Mouse (Mus musculus) gastrocnemius, adult 8-10 months (tissue): ENCODE measurements at regions not wholly inside any gene's neighbourhood (a gene's known extent, or its start where the extent isn't known, plus 50 kb on each side); places are given as distances from the start of the nearest gene placed in this dataset.

ENCODE experiments used
- DNase-seq, 2 experiments: peaks; one replicate each; pipeline ENCODE4 v3.0.0; 2022; ENCODE audit warnings: low spot score in 2 of 2

DNA sequence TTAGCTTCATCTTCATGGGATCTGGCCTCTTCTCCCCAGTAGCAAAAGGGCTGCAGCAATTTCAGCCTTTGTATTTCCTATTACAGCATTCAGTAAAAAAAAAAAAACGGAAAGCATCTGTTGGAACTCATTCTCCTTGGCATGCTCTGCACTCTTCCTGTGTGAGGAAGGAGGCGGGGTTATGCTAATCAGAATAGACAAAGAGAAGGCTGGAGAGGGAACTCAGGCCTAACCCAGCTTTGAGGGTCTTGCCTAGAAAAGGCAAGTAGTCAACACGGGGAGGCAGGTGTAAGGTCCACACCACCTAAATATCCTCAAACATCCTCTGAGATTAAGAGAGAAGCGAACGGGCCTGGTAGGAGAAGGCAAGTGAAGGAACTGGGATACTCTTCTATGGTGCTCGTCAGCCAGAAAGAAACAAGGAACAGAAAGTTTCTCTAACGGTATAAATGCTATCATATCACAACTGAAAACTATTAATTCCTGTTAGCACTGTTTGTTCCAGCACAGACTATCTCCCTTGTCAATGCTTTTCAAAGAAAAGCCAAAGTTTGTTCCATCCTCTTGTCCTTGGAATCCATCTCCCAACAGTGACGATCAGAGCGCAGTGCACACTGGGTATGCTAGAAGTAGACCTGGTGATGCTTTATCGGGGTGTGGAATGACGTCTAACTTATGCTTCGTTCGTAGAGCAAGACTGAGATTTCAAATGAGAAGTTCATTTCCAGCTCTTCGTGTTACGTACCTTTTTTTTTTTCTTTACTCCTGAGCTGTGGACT, 98.9 kb downstream of the Kctd12 start:
- no peak for DNase-seq

DNA sequence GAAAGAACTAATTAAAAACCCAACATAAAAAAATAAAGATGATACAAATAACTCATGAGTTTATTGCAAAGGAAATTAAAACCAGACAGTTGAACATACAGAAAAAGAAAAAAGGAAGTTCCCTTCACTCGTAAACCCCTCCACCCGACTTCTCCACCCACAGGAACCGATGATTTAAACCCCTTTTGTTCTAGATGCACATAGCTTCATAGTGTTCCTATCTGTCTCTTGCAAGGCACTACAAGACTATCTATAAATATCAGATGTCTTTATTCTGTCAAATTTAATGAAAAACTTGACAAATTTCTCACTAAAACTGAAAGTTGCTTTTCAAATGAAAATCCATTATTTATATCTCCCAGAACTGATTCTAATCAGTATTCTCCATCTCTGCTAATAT, 100.2 kb downstream of the Kctd12 start:
- no peak for DNase-seq

DNA sequence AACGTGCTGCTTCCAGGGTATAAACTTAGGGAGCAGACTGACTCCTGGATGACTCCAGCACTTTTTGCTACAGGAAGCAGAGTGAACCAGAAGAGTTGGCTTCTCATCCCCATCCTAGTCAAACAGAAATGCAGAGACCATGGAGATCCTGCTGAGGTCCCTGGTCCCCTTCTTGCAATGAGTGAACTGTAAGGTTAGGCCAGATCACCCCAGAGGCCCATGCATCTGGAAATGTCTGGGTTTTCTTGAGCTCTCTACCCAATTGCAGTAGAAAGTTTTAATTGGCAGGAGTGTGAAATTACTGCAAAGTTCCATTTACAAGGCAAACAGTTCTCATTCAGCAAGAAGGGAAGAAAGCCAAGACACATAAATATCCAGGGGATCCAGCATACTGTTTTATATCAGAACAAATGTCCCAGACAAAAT, 101.8 kb downstream of the Kctd12 start:
- DNase-seq: no peak

DNA sequence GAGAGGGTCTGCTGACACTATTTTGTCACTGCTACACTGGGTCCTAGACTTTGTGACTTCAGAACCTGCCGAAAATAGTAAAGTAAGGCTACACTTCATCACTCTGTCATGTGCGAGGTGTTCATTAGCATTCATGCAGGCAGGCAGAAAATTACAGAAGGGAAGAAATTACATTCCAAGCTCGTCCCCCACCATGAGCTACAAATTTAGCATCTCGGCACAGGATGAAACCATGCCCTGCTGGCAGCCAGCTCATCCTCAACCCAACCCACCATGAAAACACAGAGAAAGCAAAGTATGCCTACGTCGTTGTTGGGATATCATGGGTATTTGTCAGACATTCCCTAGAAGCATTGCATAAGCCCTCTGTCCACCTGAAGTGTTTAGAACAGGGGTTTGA, 103.9 kb downstream of the Kctd12 start:
- no peak for DNase-seq

DNA sequence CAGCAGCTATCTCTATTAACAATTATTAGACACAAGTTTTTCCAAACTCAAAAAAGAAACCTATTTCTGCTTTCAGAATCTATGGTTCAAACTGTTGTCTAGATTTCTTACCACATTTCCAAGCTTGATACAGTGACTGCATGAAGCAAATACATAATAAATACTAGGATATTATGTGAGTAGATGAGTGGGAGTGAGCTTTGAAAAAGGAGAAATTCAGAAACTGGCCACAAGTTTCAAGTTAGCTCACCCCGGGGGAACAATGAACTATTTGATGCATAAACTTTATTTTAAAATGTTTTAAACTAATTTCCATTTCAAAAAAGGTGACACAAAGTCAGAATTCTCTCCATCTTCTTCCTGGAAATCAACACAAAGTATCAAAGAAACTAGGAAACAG, 114.3 kb downstream of the Kctd12 start:
- no peak for DNase-seq

GRCm38 (mm10) chr14:102867697-102868096, 114.7 kb downstream of the Kctd12 start:
- no peak for DNase-seq

DNA sequence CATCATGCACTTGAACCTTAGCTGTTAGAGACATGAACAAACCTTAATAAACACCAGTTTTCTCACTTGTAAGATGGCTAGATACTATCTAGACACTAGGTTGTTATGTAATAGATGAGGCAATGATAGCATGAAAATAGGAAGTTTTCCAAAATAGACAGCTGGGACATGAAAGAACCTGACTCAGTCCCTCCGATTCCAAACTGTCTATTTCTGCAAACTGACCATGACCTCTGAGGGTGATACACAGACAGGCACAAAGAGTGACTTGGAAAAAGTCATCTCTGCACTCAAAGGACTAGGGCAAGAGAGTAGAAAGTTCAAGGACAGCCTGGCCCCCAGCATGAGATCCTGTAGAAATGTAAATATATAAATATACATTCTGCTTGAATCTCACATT, 115.9 kb downstream of the Kctd12 start:
- no peak for DNase-seq

GRCm38 (mm10) chr14:102861694-102862093, 120.7 kb downstream of the Kctd12 start:
- no peak for DNase-seq

DNA sequence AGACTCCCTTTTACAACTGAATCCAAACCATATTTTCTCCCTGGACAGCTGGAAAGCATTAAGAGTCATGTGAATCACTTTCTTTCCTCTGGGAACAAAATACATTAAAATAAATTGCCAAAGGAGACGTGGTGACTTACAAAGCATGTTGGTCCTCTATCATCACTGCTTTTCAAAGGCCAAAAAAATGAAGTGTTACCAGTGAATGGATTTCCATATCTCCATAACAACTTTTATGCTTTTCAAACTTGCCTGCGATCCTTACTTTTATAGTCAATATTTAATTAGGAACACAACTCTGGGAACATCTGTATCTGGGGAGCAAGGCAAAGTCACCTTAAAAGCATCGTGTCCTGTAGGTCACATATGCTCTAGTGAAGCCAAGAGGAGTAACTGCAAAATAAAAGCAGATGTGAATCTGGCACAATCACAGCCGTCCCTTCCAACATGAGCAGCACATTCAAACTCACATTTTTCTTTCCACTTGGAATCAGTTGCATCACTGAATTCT, 123.0 kb downstream of the Kctd12 start:
- DNase-seq: peak in 1 of 2 experiments; percentile 37

- no peak for DNase-seq
These were observed 127.1 kb downstream of the Kctd12 start for GRCm38 (mm10) chr14:102855264-102855840.

DNA sequence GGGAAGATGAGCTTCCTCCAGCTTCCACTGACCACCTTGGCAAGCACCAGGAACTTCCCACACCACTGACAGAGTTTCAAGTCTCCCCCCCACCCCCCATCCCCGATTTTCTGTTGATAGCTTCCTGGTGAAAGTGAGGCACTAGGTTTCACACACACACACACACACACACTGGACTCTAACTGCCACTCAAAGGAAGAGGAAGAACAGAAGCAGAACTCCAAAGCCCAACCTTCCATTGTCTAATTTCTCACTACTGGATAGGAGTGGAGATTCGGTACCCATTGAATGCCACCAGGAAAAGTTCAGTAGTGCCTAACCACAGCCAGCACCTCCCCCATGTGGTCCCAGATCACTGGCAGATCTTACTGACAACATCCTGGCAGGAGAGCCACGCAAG, 138.7 kb downstream of the Kctd12 start:
- DNase-seq: no peak

- DNase-seq: no peak
These were observed 144.8 kb downstream of the Kctd12 start for GRCm38 (mm10) chr14:102837602-102838001.

DNA sequence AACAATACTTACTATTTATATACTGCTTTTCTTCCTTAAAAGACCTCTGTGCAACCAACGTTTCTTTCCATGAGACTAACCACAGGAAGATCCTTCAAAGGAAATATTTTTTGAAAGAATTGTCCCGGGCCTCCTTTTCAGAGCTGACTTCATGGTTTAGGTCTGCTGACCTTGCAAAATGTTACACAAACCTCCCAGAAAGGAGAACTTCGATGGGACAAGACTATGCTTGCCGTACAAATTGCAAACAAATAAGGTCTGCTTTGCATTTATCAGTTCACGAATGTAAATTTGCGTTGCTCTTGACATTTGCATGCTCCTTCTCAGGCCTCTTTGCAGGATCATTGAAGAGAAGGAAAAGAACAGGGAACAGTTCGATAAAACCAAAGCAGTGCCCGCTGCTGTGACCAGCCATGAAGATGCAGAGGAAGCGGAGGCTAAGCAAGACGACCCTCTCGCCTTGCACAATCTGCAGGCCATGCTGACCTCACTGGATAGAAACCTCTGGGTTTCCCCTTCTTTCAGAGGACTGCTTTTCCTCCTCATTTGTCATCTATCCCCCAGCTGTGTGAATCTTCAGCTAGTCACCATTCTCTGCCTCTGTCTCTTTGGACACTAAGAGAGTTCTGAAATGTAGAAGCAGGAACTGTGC, 147.2 kb downstream of the Kctd12 start:
- no peak for DNase-seq

GRCm38 (mm10) chr14:102828442-102828841, 154.0 kb downstream of the Kctd12 start:
- DNase-seq: no peak

- no peak for DNase-seq
These were observed 154.6 kb downstream of the Kctd12 start for GRCm38 (mm10) chr14:102827756-102828384.

GRCm38 (mm10) chr14:102825525-102825924, 156.9 kb downstream of the Kctd12 start:
- no peak for DNase-seq

DNA sequence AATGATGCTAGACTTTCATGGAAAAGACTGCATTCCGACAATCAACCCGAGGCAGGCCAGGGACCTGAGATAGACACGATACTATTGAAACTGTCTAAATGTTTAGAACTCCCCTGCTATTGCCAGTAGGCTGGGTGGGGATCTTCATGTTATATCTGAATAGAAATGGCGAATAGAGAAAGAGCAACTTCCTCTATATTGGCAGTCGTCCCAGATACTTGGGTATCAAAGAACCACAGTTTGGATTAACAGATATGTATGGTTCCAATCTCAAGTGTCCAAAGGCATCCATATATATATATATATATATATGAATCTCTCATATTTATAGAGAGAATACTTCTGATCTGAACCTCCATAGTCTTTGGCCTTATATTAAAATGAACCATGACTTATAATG, 161.8 kb downstream of the Kctd12 start:
- no peak for DNase-seq

DNA sequence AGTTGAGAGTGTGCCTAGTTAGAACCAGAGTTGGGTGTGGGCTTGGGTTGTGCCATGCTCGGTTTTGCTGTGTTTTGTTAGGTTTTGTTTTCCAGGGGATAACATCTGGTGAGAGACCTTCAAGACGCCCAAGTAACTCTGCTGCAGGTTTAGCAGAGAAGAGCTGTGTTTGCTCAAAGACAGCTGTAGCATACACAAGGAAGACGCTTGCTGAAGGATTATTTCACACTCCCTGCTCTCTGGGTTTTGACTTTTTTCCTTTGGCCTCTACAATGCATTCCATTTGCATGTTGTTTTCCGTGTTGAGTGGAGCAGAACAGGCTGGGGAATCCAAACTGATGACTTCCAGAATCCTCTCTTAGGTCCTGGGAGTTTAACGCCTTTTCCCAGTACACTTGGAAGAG, 170.8 kb downstream of the Kctd12 start:
- DNase-seq: no peak

DNA sequence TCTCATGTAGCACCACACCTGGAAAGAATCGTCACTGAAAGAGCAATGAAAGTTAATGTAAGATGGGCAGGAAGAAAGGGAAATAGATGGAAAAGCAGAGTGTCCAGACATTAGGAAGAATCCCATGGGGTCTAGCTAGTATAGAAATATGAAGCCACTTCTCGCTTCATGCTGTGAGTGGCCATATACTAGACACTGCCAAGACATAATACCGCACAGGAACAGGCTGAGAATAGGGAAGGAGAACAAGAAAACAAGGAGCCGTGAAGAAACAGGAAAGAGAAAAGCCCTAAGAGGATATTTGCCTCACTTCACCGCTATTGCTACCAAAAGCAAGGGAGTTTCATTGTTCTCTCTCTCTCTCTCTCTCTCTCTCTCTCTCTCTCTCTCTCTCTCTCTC, 171.4 kb downstream of the Kctd12 start:
- DNase-seq: no peak

- peak; percentile 14 to 31 for DNase-seq
These were observed 172.1 kb downstream of the Kctd12 start for GRCm38 (mm10) chr14:102810121-102810921.
